Mouse (Mus musculus) urinary bladder, adult 2 months (tissue): Measurements from ENCODE around the gene Hspa5. TPM values are rescaled to one million over a fixed set of nuclear protein-coding genes. Genes with fewer than 3 reads are reported as not detected.
A peak's percentile ranks its signal among the peaks of the same experiment; 100 is the strongest.
"Not testable (repeated sequence)": the region's sequence is repeated elsewhere in the genome, so short reads cannot be mapped to it uniquely, and the experiment has no call there.

Source experiments
- DNase-seq: peaks from one replicate; pipeline ENCODE4 v3.0.0; 2022; ENCODE audit warnings: low spot score
- polyA plus RNA-seq: library from polyadenylated mRNA; depleted of rRNA; stranded (reverse); fragments of >200 nt; gene quantifications from 2 replicates; pipeline ENCODE4 v1.2.3, GENCODE M21; 2012; rRNA removed

The Hspa5 gene
- 272 and 309 TPM in 2 replicates for polyA plus RNA-seq

- DNase-seq, result peak; percentile 98
Observed at GRCm38 (mm10) chr2:34771368-34772226, at the start of gene Hspa5. Gene Hspa5, plus strand, starts transcription at chr2:34771970.

GRCm38 (mm10) chr2:34725269-34725668 lies 46.5 kb upstream of the Hspa5 start:
- no peak for DNase-seq

- DNase-seq, result no peak
Observed at GRCm38 (mm10) chr2:34727045-34727728, 44.6 kb upstream of the Hspa5 start.

- DNase-seq, result no peak
Observed at GRCm38 (mm10) chr2:34736626-34737025, 35.1 kb upstream of the Hspa5 start.

- DNase-seq, result no peak
Observed at GRCm38 (mm10) chr2:34737911-34738310, 33.9 kb upstream of the Hspa5 start.

GRCm38 (mm10) chr2:34739684-34740391 lies 31.9 kb upstream of the Hspa5 start:
- DNase-seq, result no peak

GRCm38 (mm10) chr2:34741390-34742159 lies 30.2 kb upstream of the Hspa5 start:
- DNase-seq, result no peak

- no peak for DNase-seq
Observed at GRCm38 (mm10) chr2:34742675-34743074, 29.1 kb upstream of the Hspa5 start.

GRCm38 (mm10) chr2:34744476-34744875 lies 27.3 kb upstream of the Hspa5 start:
- no peak for DNase-seq

- no peak for DNase-seq
Observed at GRCm38 (mm10) chr2:34745673-34746072, 26.1 kb upstream of the Hspa5 start.

- DNase-seq, result no peak
Observed at GRCm38 (mm10) chr2:34748479-34748878, 23.3 kb upstream of the Hspa5 start.

GRCm38 (mm10) chr2:34750245-34750644 lies 21.5 kb upstream of the Hspa5 start:
- DNase-seq, result no peak

GRCm38 (mm10) chr2:34753811-34754550 lies 17.8 kb upstream of the Hspa5 start:
- peak; percentile 83 for DNase-seq

GRCm38 (mm10) chr2:34754551-34755358 lies 17.0 kb upstream of the Hspa5 start, which contains the start of gene Gapvd1:
Gene Gapvd1, minus strand, starts transcription at chr2:34755232.
- DNase-seq, result no peak

- no peak for DNase-seq
Observed at GRCm38 (mm10) chr2:34757341-34757740, 14.4 kb upstream of the Hspa5 start.

- DNase-seq, result not testable (repeated sequence)
Observed at GRCm38 (mm10) chr2:34761272-34761671, 10.5 kb upstream of the Hspa5 start.

- DNase-seq, result no peak
Observed at GRCm38 (mm10) chr2:34762174-34762573, 9.6 kb upstream of the Hspa5 start.

GRCm38 (mm10) chr2:34762872-34763271 lies 8.9 kb upstream of the Hspa5 start:
- DNase-seq, result no peak

GRCm38 (mm10) chr2:34764801-34765200 lies 7.0 kb upstream of the Hspa5 start:
- DNase-seq, result no peak

- no peak for DNase-seq
Observed at GRCm38 (mm10) chr2:34770049-34770448, 1.7 kb upstream of the Hspa5 start.
